Mouse (Mus musculus): ENCODE measurements around the gene Tmed8. TPM values are rescaled to one million over a fixed set of nuclear protein-coding genes. Genes with fewer than 3 reads are reported as not detected.
"Not testable (repeated sequence)": the region's sequence is repeated elsewhere in the genome, so short reads cannot be mapped to it uniquely, and the experiment has no call there.

Gene Tmed8
- polyA plus RNA-seq, 1 experiment from 2014 or later: 4.2 TPM

DNA sequence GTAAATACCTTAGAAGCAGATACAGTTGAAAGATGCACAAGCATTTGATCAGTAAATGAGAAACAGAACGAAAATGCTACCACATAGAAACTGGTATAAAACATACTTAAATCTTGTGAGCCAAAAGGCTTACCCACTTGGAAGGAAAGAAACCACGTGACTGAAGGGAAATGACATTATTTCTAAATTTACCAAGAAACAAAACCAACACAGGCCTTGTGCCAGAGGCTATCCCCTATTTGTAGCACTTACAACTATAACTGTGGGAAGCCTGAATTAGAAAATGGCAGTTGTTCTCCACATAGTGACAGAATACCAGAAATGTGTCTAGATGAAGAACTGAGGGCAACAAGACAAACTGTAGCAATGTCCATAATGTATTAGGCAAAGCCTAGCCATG is 15.8 kb upstream of the Tmed8 start:
- no peaks in the 10 kb centered on the region for H3K9me3 ChIP-seq (ENCODE audit: control insufficient read depth, low read length)
- no peak overlapping the region for H3K4me2 ChIP-seq (ENCODE audit: low read length)
- H3K4me1 ChIP-seq (ENCODE audit: control insufficient read depth, insufficient read depth, low read depth, low read length): no peaks in the 10 kb centered on the region
- ATAC-seq: no peak
- H3K27ac ChIP-seq (ENCODE audit: low read depth, low read length): no peak overlapping the region
- no peak overlapping the region for H3K9ac ChIP-seq (ENCODE audit: low read depth, low read length)
- no peaks in the 10 kb centered on the region for H3K27me3 ChIP-seq (replicated peaks; ENCODE audit: control insufficient read depth, insufficient read depth, low read length)
- no peak overlapping the region for H3K4me3 ChIP-seq (ENCODE audit: low read length)
- no peaks in the 10 kb centered on the region for H3K36me3 ChIP-seq (ENCODE audit: control insufficient read depth, insufficient read depth, low read length)
- 80% methylated on average over 2 of the region's 2 CpGs for WGBS

DNA sequence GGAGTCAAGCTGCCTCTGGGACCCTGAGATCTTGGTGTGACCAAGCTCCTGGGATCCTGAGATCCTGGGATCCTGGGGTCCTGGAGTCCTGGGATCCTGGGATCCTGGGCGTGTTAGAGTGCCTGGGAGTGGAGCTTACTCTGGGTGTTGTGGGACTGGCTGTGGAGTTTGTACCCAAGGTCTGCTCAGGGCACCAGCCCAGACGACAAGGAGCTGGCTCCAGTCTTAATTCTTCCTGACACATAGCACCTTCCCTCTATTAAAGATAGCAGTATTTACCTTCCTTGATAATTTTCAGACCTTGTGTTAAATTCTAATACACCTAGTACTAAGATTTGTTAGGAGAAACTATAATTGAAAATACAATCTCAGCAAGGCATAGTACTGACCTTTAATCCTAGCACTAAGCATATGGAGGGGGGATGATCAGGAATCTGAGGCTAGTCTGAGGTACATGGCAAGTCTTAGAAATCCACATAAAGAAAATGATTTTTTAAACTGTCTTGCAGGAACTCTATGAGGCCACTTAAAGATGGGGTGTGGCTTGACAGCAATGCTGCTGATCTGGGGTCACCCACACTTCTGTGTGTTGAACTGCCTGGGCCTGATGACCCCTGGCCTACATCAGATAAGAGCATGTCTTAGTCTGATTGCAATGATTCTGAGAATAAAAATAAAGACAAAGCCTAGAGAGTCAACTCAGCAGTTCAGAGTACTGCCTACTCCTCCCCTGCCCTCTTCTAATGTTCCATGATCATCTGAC is 12.8 kb upstream of the Tmed8 start:
- Histone ChIP-seq H3K4me2 (ENCODE audit: low read length) (no peak overlapping the region), H3K27ac (ENCODE audit: low read depth, low read length) (no peak overlapping the region), H3K9ac (ENCODE audit: low read depth, low read length) (no peak overlapping the region), H3K36me3 (ENCODE audit: control insufficient read depth, insufficient read depth, low read length) (no peaks in the 10 kb centered on the region), H3K4me1 (ENCODE audit: control insufficient read depth, insufficient read depth, low read depth, low read length) (no peaks in the 10 kb centered on the region), H3K9me3 (ENCODE audit: control insufficient read depth, low read length) (no peaks in the 10 kb centered on the region), H3K27me3 (replicated peaks; ENCODE audit: control insufficient read depth, insufficient read depth, low read length) (no peaks in the 10 kb centered on the region), H3K4me3 (ENCODE audit: low read length) (no peak overlapping the region)
- 81% methylated on average over 2 of the region's 2 CpGs for whole genome bisulfite sequencing
- no peak for ATAC-seq

DNA sequence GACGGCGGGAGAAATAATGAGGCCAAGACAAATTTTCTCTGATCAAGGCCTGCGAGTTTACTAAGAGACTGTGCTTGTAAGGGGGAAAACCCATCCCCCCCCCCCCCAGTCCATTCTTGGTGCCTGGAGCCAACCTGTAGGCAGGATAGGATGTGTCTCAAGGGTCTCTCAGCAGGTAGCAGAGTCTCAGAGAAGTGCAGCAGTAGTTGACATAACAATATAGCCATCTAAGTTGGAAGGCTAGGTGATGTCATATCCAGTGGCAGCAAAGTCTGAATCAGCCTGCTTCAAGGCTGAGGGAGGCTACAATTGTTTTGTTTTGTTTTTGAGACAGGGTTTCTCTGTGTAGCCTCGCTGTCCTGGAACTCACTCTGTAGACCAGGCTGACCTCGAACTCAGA is 5.5 kb upstream of the Tmed8 start:
- not testable (repeated sequence) for H3K4me2 ChIP-seq (ENCODE audit: low read length); ATAC-seq; H3K4me3 ChIP-seq (ENCODE audit: low read length); H3K27me3 ChIP-seq (replicated peaks; ENCODE audit: control insufficient read depth, insufficient read depth, low read length); H3K9ac ChIP-seq (ENCODE audit: low read depth, low read length); H3K9me3 ChIP-seq (ENCODE audit: control insufficient read depth, low read length); H3K4me1 ChIP-seq (ENCODE audit: control insufficient read depth, insufficient read depth, low read depth, low read length); H3K36me3 ChIP-seq (ENCODE audit: control insufficient read depth, insufficient read depth, low read length); H3K27ac ChIP-seq (ENCODE audit: low read depth, low read length)
- WGBS: 97% methylated on average over 5 of the region's 5 CpGs

DNA sequence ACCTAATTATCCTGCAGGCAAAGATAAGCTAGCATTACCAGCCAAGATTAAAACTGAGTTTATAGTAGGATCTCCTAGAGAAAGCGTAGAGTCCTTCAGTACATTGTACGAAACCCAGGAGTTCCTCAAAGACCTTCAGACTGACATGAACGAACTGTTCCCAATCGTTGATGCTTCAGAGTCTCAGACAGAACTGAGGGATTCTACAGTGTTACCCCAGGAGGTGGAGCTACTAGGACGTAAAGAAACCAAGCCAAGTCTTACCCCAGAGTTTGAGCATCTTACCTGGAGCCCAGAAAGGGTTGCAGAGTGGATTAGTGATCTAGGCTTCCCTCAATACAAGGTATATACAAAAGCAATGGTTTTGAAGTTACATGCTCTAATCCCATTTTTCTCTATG is 1.4 kb upstream of the Tmed8 start:
- 72% methylated on average over 5 of the region's 5 CpGs for WGBS
- H3K4me2 ChIP-seq (ENCODE audit: low read length): no peak overlapping the region
- no peak overlapping the region for H3K27ac ChIP-seq (ENCODE audit: low read depth, low read length)
- no peak for ATAC-seq
- peaks cover 11% of the 10 kb centered on the region for H3K4me1 ChIP-seq (ENCODE audit: control insufficient read depth, insufficient read depth, low read depth, low read length)
- H3K9ac ChIP-seq (ENCODE audit: low read depth, low read length): no peak overlapping the region
- H3K36me3 ChIP-seq (ENCODE audit: control insufficient read depth, insufficient read depth, low read length): no peaks in the 10 kb centered on the region
- no peak overlapping the region for H3K4me3 ChIP-seq (ENCODE audit: low read length)
- no peaks in the 10 kb centered on the region for H3K27me3 ChIP-seq (replicated peaks; ENCODE audit: control insufficient read depth, insufficient read depth, low read length)
- no peaks in the 10 kb centered on the region for H3K9me3 ChIP-seq (ENCODE audit: control insufficient read depth, low read length)

DNA sequence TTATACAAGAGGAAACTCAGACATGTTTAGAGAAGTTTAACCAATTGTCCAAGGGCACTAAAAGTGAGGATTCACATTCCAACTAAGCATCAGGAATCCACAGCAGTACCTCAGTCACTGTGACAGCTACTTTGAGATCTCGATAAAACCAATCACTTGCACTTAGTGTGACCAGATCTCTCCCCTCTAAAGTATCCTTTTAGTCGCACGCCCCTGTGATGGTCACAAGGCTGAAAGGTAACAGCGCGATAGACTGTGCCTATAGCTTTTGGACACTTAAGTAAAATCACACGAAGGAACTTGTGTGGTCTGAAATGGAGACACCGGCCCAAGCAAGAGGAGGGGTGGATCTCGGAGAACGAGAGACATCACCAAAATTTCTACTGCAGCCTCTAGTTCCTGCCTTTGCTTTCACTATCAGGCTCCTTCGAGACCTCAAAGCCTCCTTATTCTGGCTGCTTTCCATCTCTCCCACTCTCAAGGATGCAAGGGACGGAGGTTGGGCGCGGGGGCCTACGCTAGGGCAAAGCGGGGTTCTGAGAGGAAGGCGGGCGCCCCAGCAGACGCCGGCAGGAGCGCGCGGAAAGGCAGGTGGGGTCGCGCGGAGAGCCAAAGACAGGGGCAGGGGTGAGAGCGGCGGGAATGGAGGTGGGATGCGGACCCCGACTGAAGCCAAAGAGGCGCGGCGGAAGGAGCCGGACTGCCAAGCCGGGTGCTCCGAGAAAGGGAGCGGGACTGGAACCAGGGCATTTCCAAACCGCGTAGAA is 865 bp downstream of the Tmed8 start, which contains the start of gene Samd15:
TSS of gene Samd15 (plus strand) at position 518 of the 767 bp plus-strand sequence.
- peaks cover 11% of the 10 kb centered on the region for H3K4me1 ChIP-seq (ENCODE audit: control insufficient read depth, insufficient read depth, low read depth, low read length)
- peak; percentile 5 for ATAC-seq
- H3K36me3 ChIP-seq (ENCODE audit: control insufficient read depth, insufficient read depth, low read length): no peaks in the 10 kb centered on the region
- peak within 1 kb of the TSS; percentile 96 for H3K9ac ChIP-seq (ENCODE audit: low read depth, low read length)
- H3K27ac ChIP-seq (ENCODE audit: low read depth, low read length): peak within 1 kb of the TSS; percentile 94
- 1% methylated on average over 33 of the region's 38 CpGs for WGBS
- H3K4me3 ChIP-seq (ENCODE audit: low read length): peak within 1 kb of the TSS; percentile 72
- no peaks in the 10 kb centered on the region for H3K9me3 ChIP-seq (ENCODE audit: control insufficient read depth, low read length)
- no peaks in the 10 kb centered on the region for H3K27me3 ChIP-seq (replicated peaks; ENCODE audit: control insufficient read depth, insufficient read depth, low read length)
- H3K4me2 ChIP-seq (ENCODE audit: low read length): peak within 1 kb of the TSS; percentile 77

DNA sequence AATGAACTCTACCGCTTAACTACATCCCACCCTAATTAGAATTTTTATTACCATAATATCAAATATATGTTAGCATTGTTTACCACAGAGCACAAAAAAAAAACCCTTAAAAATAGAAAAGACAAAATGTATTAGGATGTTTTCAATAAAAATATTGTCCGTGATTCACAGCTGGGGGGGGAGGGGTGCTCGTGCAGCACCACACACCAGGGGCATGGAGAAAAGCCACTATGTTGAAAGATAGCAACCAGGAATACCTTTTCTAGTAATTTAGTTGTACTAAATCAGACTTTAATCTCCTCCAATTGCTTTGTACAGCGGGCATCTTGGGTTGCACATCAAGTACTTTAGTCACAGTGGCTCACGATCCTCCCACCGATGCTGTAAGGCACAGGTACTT is 1.5 kb downstream of the Tmed8 start:
- Histone ChIP-seq H3K4me2 (ENCODE audit: low read length) (peak overlapping the region; percentile 77), H3K9me3 (ENCODE audit: control insufficient read depth, low read length) (no peaks in the 10 kb centered on the region), H3K4me1 (ENCODE audit: control insufficient read depth, insufficient read depth, low read depth, low read length) (peaks cover 11% of the 10 kb centered on the region), H3K27me3 (replicated peaks; ENCODE audit: control insufficient read depth, insufficient read depth, low read length) (no peaks in the 10 kb centered on the region), H3K27ac (ENCODE audit: low read depth, low read length) (no peak overlapping the region), H3K9ac (ENCODE audit: low read depth, low read length) (no peak overlapping the region), H3K4me3 (ENCODE audit: low read length) (peak overlapping the region; percentile 72), H3K36me3 (ENCODE audit: control insufficient read depth, insufficient read depth, low read length) (no peaks in the 10 kb centered on the region)
- WGBS: 44% methylated on average over 6 of the region's 6 CpGs
- no peak for ATAC-seq

DNA sequence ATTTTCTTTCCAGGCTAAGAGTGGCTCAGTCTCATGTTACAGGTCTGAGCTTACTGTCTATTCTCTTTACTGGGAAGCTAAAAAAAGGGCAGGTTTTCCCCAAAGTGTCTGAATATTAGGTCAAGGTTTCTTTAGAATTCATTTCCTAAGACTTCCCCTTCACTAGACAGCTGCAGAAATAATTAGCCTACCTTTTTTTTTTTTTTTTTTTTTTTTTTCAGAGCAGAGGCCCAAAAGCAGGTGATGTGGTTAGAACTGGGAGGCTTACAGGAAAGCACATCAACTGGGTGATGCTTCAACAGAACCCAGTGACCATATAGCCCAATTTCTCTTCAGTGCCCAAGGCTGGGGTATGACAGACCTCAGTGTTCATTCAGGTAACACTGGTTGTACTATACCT is 3.9 kb downstream of the Tmed8 start:
- no peak overlapping the region for H3K4me2 ChIP-seq (ENCODE audit: low read length)
- ATAC-seq: no peak
- H3K4me3 ChIP-seq (ENCODE audit: low read length): no peak overlapping the region

DNA sequence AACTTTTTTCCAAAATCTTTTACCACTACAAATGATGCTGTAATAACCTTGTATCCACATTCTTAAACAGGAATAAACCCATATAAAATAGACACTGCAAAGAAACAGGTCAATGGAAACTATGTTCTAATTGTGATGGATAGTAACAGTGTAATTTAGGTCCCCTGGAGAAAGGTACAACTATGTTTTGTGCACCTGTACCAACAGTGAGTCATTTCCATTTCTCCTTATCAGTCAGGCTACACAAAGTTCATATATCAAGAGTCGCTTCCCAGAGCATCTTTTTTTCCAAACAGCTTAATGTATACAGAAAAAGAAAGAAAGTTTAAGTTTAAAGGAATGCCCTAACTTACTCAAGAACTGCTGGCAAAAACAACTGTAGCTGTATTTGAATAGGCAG is 5.2 kb downstream of the Tmed8 start:
- Histone ChIP-seq H3K9ac (ENCODE audit: low read depth, low read length) (no peak overlapping the region), H3K4me2 (ENCODE audit: low read length) (no peak overlapping the region), H3K4me1 (ENCODE audit: control insufficient read depth, insufficient read depth, low read depth, low read length) (peaks cover 8% of the 10 kb centered on the region; the same call in 1 of the 2 replicates), H3K9me3 (ENCODE audit: control insufficient read depth, low read length) (no peaks in the 10 kb centered on the region), H3K36me3 (ENCODE audit: control insufficient read depth, insufficient read depth, low read length) (no peaks in the 10 kb centered on the region), H3K27ac (ENCODE audit: low read depth, low read length) (no peak overlapping the region), H3K4me3 (ENCODE audit: low read length) (no peak overlapping the region), H3K27me3 (replicated peaks; ENCODE audit: control insufficient read depth, insufficient read depth, low read length) (no peaks in the 10 kb centered on the region)
- WGBS: 79% methylated on average over 1 of the region's 1 CpGs
- no peak for ATAC-seq

More for the DNA sequence above, 3.9 kb downstream of the Tmed8 start:
- Histone ChIP-seq H3K9ac (ENCODE audit: low read depth, low read length) (no peak overlapping the region), H3K9me3 (ENCODE audit: control insufficient read depth, low read length) (no peaks in the 10 kb centered on the region), H3K36me3 (ENCODE audit: control insufficient read depth, insufficient read depth, low read length) (no peaks in the 10 kb centered on the region), H3K27me3 (replicated peaks; ENCODE audit: control insufficient read depth, insufficient read depth, low read length) (no peaks in the 10 kb centered on the region), H3K4me1 (ENCODE audit: control insufficient read depth, insufficient read depth, low read depth, low read length) (peaks cover 11% of the 10 kb centered on the region), H3K27ac (ENCODE audit: low read depth, low read length) (no peak overlapping the region)

DNA sequence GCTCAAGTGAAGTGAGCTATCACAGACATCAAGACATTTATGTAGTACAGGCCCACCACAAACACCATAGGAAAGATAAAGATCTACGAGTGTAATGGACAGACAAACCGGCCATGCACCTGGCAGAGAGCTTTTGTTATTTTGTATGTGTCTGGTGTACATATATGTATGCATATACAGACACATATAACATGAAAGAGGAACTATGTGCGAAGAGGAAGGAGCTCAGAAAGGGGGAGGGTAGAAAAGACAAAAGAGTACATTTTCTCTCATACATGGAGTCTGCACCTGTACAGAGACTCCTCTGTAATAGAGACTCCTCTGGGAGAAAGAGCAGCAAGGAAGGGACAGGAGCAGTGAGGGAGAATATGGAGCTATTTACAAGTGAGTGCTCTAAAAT is 7.2 kb downstream of the Tmed8 start:
- 90% methylated on average over 3 of the region's 3 CpGs for WGBS
- H3K27me3 ChIP-seq (replicated peaks; ENCODE audit: control insufficient read depth, insufficient read depth, low read length): no peaks in the 10 kb centered on the region
- ATAC-seq: no peak

More for the DNA sequence above, 7.2 kb downstream of the Tmed8 start:
- no peaks in the 10 kb centered on the region for H3K9me3 ChIP-seq (ENCODE audit: control insufficient read depth, low read length)
- H3K4me2 ChIP-seq (ENCODE audit: low read length): no peak overlapping the region
- no peak overlapping the region for H3K4me3 ChIP-seq (ENCODE audit: low read length)
- no peaks in the 10 kb centered on the region for H3K36me3 ChIP-seq (ENCODE audit: control insufficient read depth, insufficient read depth, low read length)
- H3K9ac ChIP-seq (ENCODE audit: low read depth, low read length): no peak overlapping the region
- peaks cover 3% of the 10 kb centered on the region; the same call in 1 of the 2 replicates for H3K4me1 ChIP-seq (ENCODE audit: control insufficient read depth, insufficient read depth, low read depth, low read length)
- no peak overlapping the region for H3K27ac ChIP-seq (ENCODE audit: low read depth, low read length)
